Mouse (Mus musculus): Measurements from ENCODE around the gene Poc1b. TPM values are rescaled to one million over a fixed set of nuclear protein-coding genes. Genes with fewer than 3 reads are reported as not detected.
A peak's percentile ranks its signal among the peaks of the same experiment; 100 is the strongest.

Gene Poc1b
- polyA plus RNA-seq, 1 experiment: 5.1 TPM

- H3K4me1 ChIP-seq (ENCODE audit: control insufficient read depth, insufficient read depth, insufficient read length): peaks cover 38% of the 10 kb centered on the region
- H3K36me3 ChIP-seq (ENCODE audit: control insufficient read depth, insufficient read depth, low read length): no peaks in the 10 kb centered on the region; the same call in 1 of the 2 replicates
- no peak for DNase-seq (ENCODE audit: low read depth in 1 of 2, low spot score in 2 of 2)
Measured at GRCm38 (mm10) chr10:99132595-99133272, 25.9 kb downstream of the Poc1b start.

GRCm38 (mm10) chr10:99133321-99133875 is 26.6 kb downstream of the Poc1b start:
- Histone ChIP-seq H3K36me3 (ENCODE audit: control insufficient read depth, insufficient read depth, low read length) (no peaks in the 10 kb centered on the region; the same call in 1 of the 2 replicates), H3K27me3 (ENCODE audit: control insufficient read depth, insufficient read depth, low read length) (no peaks in the 10 kb centered on the region), H3K4me3 (ENCODE audit: extremely low read depth, insufficient read depth, insufficient read length) (no peak overlapping the region), H3K4me1 (ENCODE audit: control insufficient read depth, insufficient read depth, insufficient read length) (peaks cover 32% of the 10 kb centered on the region), H3K27ac (ENCODE audit: insufficient read depth, low read length) (peak overlapping the region; percentile 68)
- WGBS: 66% methylated on average over 16 of the region's 16 CpGs
- peak in 1 of 2 experiments; percentile 39 for DNase-seq (ENCODE audit: low read depth in 1 of 2, low spot score in 2 of 2)
- TF ChIP-seq POLR2A (IDR thresholded peaks at IDR 0.05; ENCODE audit: low read depth, low read length) (no peak), CTCF (IDR thresholded peaks at IDR 0.05; ENCODE audit: extremely low read depth, insufficient read depth, insufficient read length, insufficient replicate concordance) (no peak)

More at GRCm38 (mm10) chr10:99132595-99133272, 25.9 kb downstream of the Poc1b start:
- 65% methylated on average over 11 of the region's 11 CpGs for WGBS
- TF ChIP-seq CTCF (IDR thresholded peaks at IDR 0.05; ENCODE audit: extremely low read depth, insufficient read depth, insufficient read length, insufficient replicate concordance): no peak
- TF ChIP-seq POLR2A (IDR thresholded peaks at IDR 0.05; ENCODE audit: low read depth, low read length): no peak
- H3K27ac ChIP-seq (ENCODE audit: insufficient read depth, low read length): peak overlapping the region; percentile 68
- no peaks in the 10 kb centered on the region for H3K27me3 ChIP-seq (ENCODE audit: control insufficient read depth, insufficient read depth, low read length)
- H3K4me3 ChIP-seq (ENCODE audit: extremely low read depth, insufficient read depth, insufficient read length): no peak overlapping the region; the same call in 1 of the 2 replicates

- no peak for DNase-seq (ENCODE audit: low read depth in 1 of 2, low spot score in 2 of 2)
- H3K36me3 ChIP-seq (ENCODE audit: control insufficient read depth, insufficient read depth, low read length): no peaks in the 10 kb centered on the region; the same call in 1 of the 2 replicates
- 83% methylated on average over 5 of the region's 5 CpGs for WGBS
- no peaks in the 10 kb centered on the region for H3K27me3 ChIP-seq (ENCODE audit: control insufficient read depth, insufficient read depth, low read length)
- no peak overlapping the region for H3K4me3 ChIP-seq (ENCODE audit: extremely low read depth, insufficient read depth, insufficient read length)
- no peak overlapping the region for H3K27ac ChIP-seq (ENCODE audit: insufficient read depth, low read length)
- H3K4me1 ChIP-seq (ENCODE audit: control insufficient read depth, insufficient read depth, insufficient read length): peaks cover 19% of the 10 kb centered on the region
- no peak for TF ChIP-seq POLR2A (IDR thresholded peaks at IDR 0.05; ENCODE audit: low read depth, low read length)
- no peak for TF ChIP-seq CTCF (IDR thresholded peaks at IDR 0.05; ENCODE audit: extremely low read depth, insufficient read depth, insufficient read length, insufficient replicate concordance)
Measured at GRCm38 (mm10) chr10:99136337-99136736, 29.5 kb downstream of the Poc1b start.

GRCm38 (mm10) chr10:99145611-99146010 is 38.8 kb downstream of the Poc1b start:
- H3K36me3 ChIP-seq (ENCODE audit: control insufficient read depth, insufficient read depth, low read length): peaks cover 6% of the 10 kb centered on the region; the same call in 1 of the 2 replicates
- no peaks in the 10 kb centered on the region for H3K4me1 ChIP-seq (ENCODE audit: control insufficient read depth, insufficient read depth, insufficient read length)
- no peak overlapping the region for H3K27ac ChIP-seq (ENCODE audit: insufficient read depth, low read length)
- H3K27me3 ChIP-seq (ENCODE audit: control insufficient read depth, insufficient read depth, low read length): no peaks in the 10 kb centered on the region
- no peak overlapping the region for H3K4me3 ChIP-seq (ENCODE audit: extremely low read depth, insufficient read depth, insufficient read length)
- 87% methylated on average over 8 of the region's 8 CpGs for whole genome bisulfite sequencing
- no peak for TF ChIP-seq CTCF (IDR thresholded peaks at IDR 0.05; ENCODE audit: extremely low read depth, insufficient read depth, insufficient read length, insufficient replicate concordance)
- TF ChIP-seq POLR2A (IDR thresholded peaks at IDR 0.05; ENCODE audit: low read depth, low read length): no peak
- DNase-seq (ENCODE audit: low read depth in 1 of 2, low spot score in 2 of 2): no peak

- no peak for DNase-seq (ENCODE audit: low read depth in 1 of 2, low spot score in 2 of 2)
- TF ChIP-seq CTCF (IDR thresholded peaks at IDR 0.05; ENCODE audit: extremely low read depth, insufficient read depth, insufficient read length, insufficient replicate concordance) (no peak), POLR2A (IDR thresholded peaks at IDR 0.05; ENCODE audit: low read depth, low read length) (no peak)
- Histone ChIP-seq H3K4me1 (ENCODE audit: control insufficient read depth, insufficient read depth, insufficient read length) (no peaks in the 10 kb centered on the region), H3K36me3 (ENCODE audit: control insufficient read depth, insufficient read depth, low read length) (peaks cover 6% of the 10 kb centered on the region; the same call in 1 of the 2 replicates), H3K27ac (ENCODE audit: insufficient read depth, low read length) (no peak overlapping the region), H3K27me3 (ENCODE audit: control insufficient read depth, insufficient read depth, low read length) (no peaks in the 10 kb centered on the region), H3K4me3 (ENCODE audit: extremely low read depth, insufficient read depth, insufficient read length) (no peak overlapping the region)
- 90% methylated on average over 8 of the region's 8 CpGs for WGBS
Measured at GRCm38 (mm10) chr10:99146596-99146995, 39.8 kb downstream of the Poc1b start.

- TF ChIP-seq CTCF (IDR thresholded peaks at IDR 0.05; ENCODE audit: extremely low read depth, insufficient read depth, insufficient read length, insufficient replicate concordance): no peak
- TF ChIP-seq POLR2A (IDR thresholded peaks at IDR 0.05; ENCODE audit: low read depth, low read length): no peak
- no peak overlapping the region for H3K27ac ChIP-seq (ENCODE audit: insufficient read depth, low read length)
- no peaks in the 10 kb centered on the region for H3K4me1 ChIP-seq (ENCODE audit: control insufficient read depth, insufficient read depth, insufficient read length)
- H3K27me3 ChIP-seq (ENCODE audit: control insufficient read depth, insufficient read depth, low read length): no peaks in the 10 kb centered on the region
- H3K36me3 ChIP-seq (ENCODE audit: control insufficient read depth, insufficient read depth, low read length): peaks cover 4% of the 10 kb centered on the region
- no peak for DNase-seq (ENCODE audit: low read depth in 1 of 2, low spot score in 2 of 2)
- H3K4me3 ChIP-seq (ENCODE audit: extremely low read depth, insufficient read depth, insufficient read length): no peak overlapping the region
- 94% methylated on average over 6 of the region's 6 CpGs for WGBS
Measured at GRCm38 (mm10) chr10:99150016-99150415, 43.2 kb downstream of the Poc1b start.

- DNase-seq (ENCODE audit: low read depth in 1 of 2, low spot score in 2 of 2): no peak
Measured at GRCm38 (mm10) chr10:99151580-99151979, 44.7 kb downstream of the Poc1b start.

More at GRCm38 (mm10) chr10:99151580-99151979, 44.7 kb downstream of the Poc1b start:
- H3K4me1 ChIP-seq (ENCODE audit: control insufficient read depth, insufficient read depth, insufficient read length): no peaks in the 10 kb centered on the region
- WGBS: 97% methylated on average over 1 of the region's 1 CpGs
- H3K27me3 ChIP-seq (ENCODE audit: control insufficient read depth, insufficient read depth, low read length): no peaks in the 10 kb centered on the region
- no peak for TF ChIP-seq POLR2A (IDR thresholded peaks at IDR 0.05; ENCODE audit: low read depth, low read length)
- TF ChIP-seq CTCF (IDR thresholded peaks at IDR 0.05; ENCODE audit: extremely low read depth, insufficient read depth, insufficient read length, insufficient replicate concordance): no peak
- no peak overlapping the region for H3K27ac ChIP-seq (ENCODE audit: insufficient read depth, low read length)
- peaks cover 6% of the 10 kb centered on the region for H3K36me3 ChIP-seq (ENCODE audit: control insufficient read depth, insufficient read depth, low read length)
- H3K4me3 ChIP-seq (ENCODE audit: extremely low read depth, insufficient read depth, insufficient read length): no peak overlapping the region
